Mouse (Mus musculus) embryonic facial prominence, embryonic 12.5 days (tissue): ENCODE results near the gene Tmem37. TPM values are rescaled to one million over a fixed set of nuclear protein-coding genes. Genes with fewer than 3 reads are reported as not detected.
A peak's percentile ranks its signal among the peaks of the same experiment; 100 is the strongest.

Experiments used
- ATAC-seq: fragments of 200-750 bp; cut with Nextera tagmentation; 2 replicates; pipeline ENCODE4 v1.8.0; 2017; ENCODE audit not compliant: insufficient number of reproducible peaks, insufficient read depth, low FRiP score, low TSS enrichment
- H3K27ac ChIP-seq: fragments of 300-500 bp; sonication (generic); 2 replicates; pipeline ENCODE4 v1.5.1; 2016; ENCODE audit warnings: mild to moderate bottlenecking
- H3K27me3 ChIP-seq: fragments of 300-500 bp; sonication (generic); 2 replicates; pipeline ENCODE4 v1.6.1; 2016; ENCODE audit warnings: mild to moderate bottlenecking, moderate library complexity
- H3K36me3 ChIP-seq: fragments of 300-500 bp; sonication (generic); 2 replicates; pipeline ENCODE4 v1.6.1; 2016; ENCODE audit warnings: mild to moderate bottlenecking
- H3K4me1 ChIP-seq: fragments of 300-500 bp; sonication (generic); 2 replicates; pipeline ENCODE4 v1.6.1; 2016
- H3K4me2 ChIP-seq: fragments of 300-500 bp; sonication (generic); replicated peaks from 2 replicates; pipeline ENCODE4 v1.6.1; 2016; ENCODE audit warnings: mild to moderate bottlenecking, moderate library complexity
- H3K4me3 ChIP-seq: fragments of 300-500 bp; sonication (generic); 2 replicates; pipeline ENCODE4 v1.5.1; 2016; ENCODE audit warnings: mild to moderate bottlenecking
- H3K9ac ChIP-seq: fragments of 300-500 bp; sonication (generic); 2 replicates; pipeline ENCODE4 v1.6.1; 2016; ENCODE audit warnings: mild to moderate bottlenecking, moderate library complexity
- H3K9me3 ChIP-seq: fragments of 300-500 bp; sonication (generic); 2 replicates; pipeline ENCODE4 v1.6.1; 2016; ENCODE audit warnings: mild to moderate bottlenecking, moderate library complexity
- WGBS: fragments of 180-500 bp; shearing (Covaris S2); methylation state at CpG from one replicate; pipeline ENCODE4 v1.1.7; 2016; 5-methylcytosine and 5-hydroxymethylcytosine counted together
- polyA plus RNA-seq: library from polyadenylated mRNA; unstranded; fragments of >200 nt; fragmentation: Nextera tagmentation; extraction: Ambion mirVana; gene quantifications from 2 replicates; pipeline ENCODE4 v1.2.1, GENCODE M21; 2016

Gene Tmem37
- polyA plus RNA-seq, 1 experiment from 2014 or later = 6.9 TPM

DNA sequence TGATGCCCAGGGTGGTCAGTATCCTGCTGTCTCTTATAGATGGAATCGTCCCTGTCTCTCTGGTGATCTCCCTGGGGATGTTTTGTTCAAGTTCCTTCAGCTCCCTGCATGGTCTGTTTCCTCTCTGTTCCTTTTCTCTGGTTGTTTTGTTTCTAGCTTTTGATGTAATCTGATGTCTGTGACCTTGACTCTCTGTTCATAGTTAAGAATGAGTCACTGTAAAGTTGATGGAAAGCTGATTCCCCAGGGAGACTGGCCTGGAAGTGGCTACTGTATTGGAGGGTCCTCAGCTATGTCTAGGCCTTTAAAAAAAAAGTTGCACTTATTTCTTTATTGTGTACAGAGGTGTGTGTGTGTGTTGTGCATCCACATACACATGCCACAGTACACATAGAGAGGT, 22.8 kb downstream of the Tmem37 start:
- H3K9ac ChIP-seq = no peak overlapping the region
- no peak overlapping the region for H3K27ac ChIP-seq
- H3K27me3 ChIP-seq = no peaks in the 10 kb centered on the region
- no peaks in the 10 kb centered on the region for H3K4me1 ChIP-seq
- no peaks in the 10 kb centered on the region for H3K9me3 ChIP-seq
- ATAC-seq = no peak
- no peaks in the 10 kb centered on the region for H3K36me3 ChIP-seq
- no peak overlapping the region for H3K4me2 ChIP-seq
- 20% methylated on average over 1 of the region's 1 CpGs for WGBS
- H3K4me3 ChIP-seq = no peak overlapping the region

GRCm38 (mm10) chr1:120047325-120047724, 26.5 kb downstream of the Tmem37 start:
- H3K4me1 ChIP-seq = no peaks in the 10 kb centered on the region
- no peak overlapping the region for H3K9ac ChIP-seq
- H3K4me3 ChIP-seq = no peak overlapping the region
- no peak for ATAC-seq
- no peaks in the 10 kb centered on the region for H3K9me3 ChIP-seq
- no peak overlapping the region for H3K4me2 ChIP-seq
- H3K27ac ChIP-seq = no peak overlapping the region
- H3K27me3 ChIP-seq = no peaks in the 10 kb centered on the region
- H3K36me3 ChIP-seq = no peaks in the 10 kb centered on the region

GRCm38 (mm10) chr1:120044584-120044983, 29.3 kb downstream of the Tmem37 start:
- Histone ChIP-seq H3K4me3 (no peak overlapping the region), H3K36me3 (no peaks in the 10 kb centered on the region), H3K27ac (no peak overlapping the region), H3K4me1 (no peaks in the 10 kb centered on the region), H3K9me3 (no peaks in the 10 kb centered on the region), H3K9ac (no peak overlapping the region), H3K4me2 (no peak overlapping the region), H3K27me3 (no peaks in the 10 kb centered on the region)
- ATAC-seq = no peak
- WGBS = 84% methylated on average over 16 of the region's 16 CpGs

DNA sequence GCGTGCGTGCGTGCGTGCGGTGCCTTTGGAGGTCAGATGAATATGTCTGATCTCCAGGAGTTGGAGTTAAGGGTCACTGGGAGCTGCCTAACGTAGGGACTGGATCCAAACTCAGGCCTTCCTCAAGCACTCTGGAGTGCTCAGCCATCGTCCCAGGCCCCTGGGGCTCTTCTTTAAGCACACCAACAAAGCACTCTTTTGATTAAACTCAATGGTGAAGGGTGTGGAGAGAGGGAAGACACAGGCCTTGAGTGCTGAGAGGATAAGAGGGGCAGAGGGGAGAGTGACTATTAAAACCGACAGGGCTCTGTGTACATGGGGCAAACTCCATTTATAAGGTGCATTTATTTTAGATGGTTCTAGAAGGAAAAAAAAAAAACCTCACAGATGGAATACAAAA, 31.5 kb downstream of the Tmem37 start:
- no peak overlapping the region for H3K9ac ChIP-seq
- no peak for ATAC-seq
- no peaks in the 10 kb centered on the region for H3K36me3 ChIP-seq
- no peak overlapping the region for H3K4me3 ChIP-seq
- H3K4me2 ChIP-seq = no peak overlapping the region
- H3K27ac ChIP-seq = no peak overlapping the region
- H3K9me3 ChIP-seq = no peaks in the 10 kb centered on the region
- no peaks in the 10 kb centered on the region for H3K4me1 ChIP-seq
- 63% methylated on average over 8 of the region's 8 CpGs for WGBS
- no peaks in the 10 kb centered on the region for H3K27me3 ChIP-seq

DNA sequence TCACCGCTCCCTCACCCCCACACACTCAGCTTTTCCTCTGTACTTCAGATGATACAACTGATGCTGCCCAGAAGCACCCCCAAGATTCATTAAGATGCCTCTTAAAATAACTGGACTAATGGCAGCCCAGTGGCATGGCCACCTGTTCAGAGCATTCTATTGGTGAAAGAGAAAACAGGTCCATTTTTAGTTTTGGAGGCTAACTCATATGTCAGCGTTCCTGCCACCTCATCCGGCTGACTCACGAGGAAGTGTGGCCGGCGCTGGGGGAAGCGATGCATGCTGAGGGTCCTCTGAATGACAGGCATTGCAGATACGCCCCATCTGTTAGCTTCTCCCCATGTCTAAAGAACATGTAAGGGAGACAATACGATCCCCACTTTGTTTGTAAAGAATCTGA, 35.3 kb downstream of the Tmem37 start:
- no peak overlapping the region for H3K4me2 ChIP-seq
- no peak for ATAC-seq
- no peaks in the 10 kb centered on the region for H3K4me1 ChIP-seq
- H3K36me3 ChIP-seq = no peaks in the 10 kb centered on the region
- no peak overlapping the region for H3K27ac ChIP-seq
- H3K9me3 ChIP-seq = no peaks in the 10 kb centered on the region
- H3K9ac ChIP-seq = no peak overlapping the region
- 81% methylated on average over 9 of the region's 9 CpGs for WGBS
- H3K27me3 ChIP-seq = no peaks in the 10 kb centered on the region
- no peak overlapping the region for H3K4me3 ChIP-seq

- 65% methylated on average over 9 of the region's 9 CpGs for WGBS
These were observed 36.7 kb downstream of the Tmem37 start for GRCm38 (mm10) chr1:120037021-120037683.

DNA sequence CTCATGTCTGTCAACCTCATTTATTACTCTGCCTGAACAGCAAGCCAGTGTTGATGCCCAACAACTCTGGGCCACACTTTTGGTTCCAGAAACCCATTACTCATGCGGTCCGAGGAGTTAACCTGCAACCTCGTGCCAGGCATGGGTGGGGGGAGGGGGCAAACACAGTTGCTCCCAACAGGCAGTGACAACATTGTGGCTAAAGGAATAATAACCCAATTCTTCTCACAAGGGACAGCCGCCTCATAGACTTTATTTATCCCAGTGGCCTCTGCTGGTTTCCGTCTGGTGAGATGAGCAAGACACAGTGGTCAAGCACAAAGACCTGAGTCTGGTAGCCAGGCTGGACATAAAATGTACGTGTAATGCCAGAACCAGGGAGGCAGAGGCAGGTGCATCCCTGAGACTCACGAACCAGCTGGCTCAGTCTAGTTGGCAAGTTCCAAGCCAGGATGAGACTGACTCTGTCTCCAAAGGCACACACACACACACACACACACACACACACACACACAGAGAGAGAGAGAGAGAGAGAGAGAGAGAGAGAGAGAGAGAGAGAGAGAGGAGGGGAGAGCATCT, 38.3 kb downstream of the Tmem37 start:
- Histone ChIP-seq H3K4me3 (no peak overlapping the region), H3K9ac (no peak overlapping the region), H3K27me3 (no peaks in the 10 kb centered on the region), H3K27ac (no peak overlapping the region), H3K36me3 (no peaks in the 10 kb centered on the region), H3K9me3 (no peaks in the 10 kb centered on the region), H3K4me1 (no peaks in the 10 kb centered on the region), H3K4me2 (no peak overlapping the region)
- WGBS = 80% methylated on average over 7 of the region's 7 CpGs
- ATAC-seq = no peak

More at GRCm38 (mm10) chr1:120037021-120037683, 36.7 kb downstream of the Tmem37 start:
- no peaks in the 10 kb centered on the region for H3K27me3 ChIP-seq
- H3K9ac ChIP-seq = no peak overlapping the region
- no peaks in the 10 kb centered on the region for H3K36me3 ChIP-seq
- ATAC-seq = no peak
- H3K4me1 ChIP-seq = no peaks in the 10 kb centered on the region
- H3K9me3 ChIP-seq = no peaks in the 10 kb centered on the region
- no peak overlapping the region for H3K27ac ChIP-seq
- H3K4me2 ChIP-seq = no peak overlapping the region
- H3K4me3 ChIP-seq = no peak overlapping the region

DNA sequence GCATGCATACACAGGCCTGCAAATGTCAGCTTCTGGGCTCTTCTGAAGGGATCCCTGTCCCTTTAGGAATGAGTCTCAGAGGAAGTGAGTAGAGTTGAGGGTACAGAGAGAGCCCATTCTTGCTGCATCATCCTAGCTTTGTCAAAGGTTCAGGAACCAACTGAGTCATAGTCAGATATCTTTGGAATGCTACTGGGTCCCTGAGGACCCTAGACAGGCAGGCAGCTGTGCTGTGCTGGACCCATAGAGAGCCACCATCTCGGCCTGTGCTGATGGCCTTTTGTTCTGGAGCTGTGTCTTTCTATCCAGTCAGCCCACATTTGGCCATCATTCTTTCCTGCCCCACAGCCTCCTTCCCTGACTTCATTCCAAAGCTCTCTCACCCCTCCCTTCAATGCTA, 39.1 kb downstream of the Tmem37 start:
- 70% methylated on average over 1 of the region's 1 CpGs for WGBS

DNA sequence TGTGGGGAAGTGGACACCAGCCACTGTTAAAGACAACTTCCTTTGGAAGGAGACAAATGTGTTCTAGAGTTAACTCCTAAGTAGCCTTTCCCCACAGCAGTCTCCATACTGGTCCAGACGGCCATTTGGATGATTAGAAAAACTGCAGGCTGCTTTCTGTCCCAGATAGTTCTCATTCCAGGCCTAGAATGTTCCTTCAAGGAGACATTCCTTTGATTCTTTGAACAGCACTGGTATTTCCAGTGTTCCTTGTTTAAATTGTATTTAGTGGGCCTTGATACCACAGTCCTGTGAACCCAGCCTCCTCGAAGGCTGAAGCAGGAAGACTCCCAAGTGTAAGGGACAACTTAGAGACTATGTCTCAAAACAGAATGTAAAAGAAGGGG, 40.4 kb downstream of the Tmem37 start:
- ATAC-seq = no peak
- no peaks in the 10 kb centered on the region for H3K36me3 ChIP-seq
- no peak overlapping the region for H3K27ac ChIP-seq
- no peaks in the 10 kb centered on the region for H3K27me3 ChIP-seq
- no peak overlapping the region for H3K4me2 ChIP-seq
- H3K4me1 ChIP-seq = no peaks in the 10 kb centered on the region
- H3K4me3 ChIP-seq = no peak overlapping the region
- no peak overlapping the region for H3K9ac ChIP-seq
- H3K9me3 ChIP-seq = no peaks in the 10 kb centered on the region
- 81% methylated on average over 2 of the region's 2 CpGs for WGBS

More for the DNA sequence above, 39.1 kb downstream of the Tmem37 start:
- H3K36me3 ChIP-seq = no peaks in the 10 kb centered on the region
- no peak overlapping the region for H3K4me3 ChIP-seq
- no peak overlapping the region for H3K4me2 ChIP-seq
- no peak overlapping the region for H3K27ac ChIP-seq
- no peaks in the 10 kb centered on the region for H3K4me1 ChIP-seq
- no peaks in the 10 kb centered on the region for H3K27me3 ChIP-seq
- H3K9ac ChIP-seq = no peak overlapping the region
- no peak for ATAC-seq
- no peaks in the 10 kb centered on the region for H3K9me3 ChIP-seq

DNA sequence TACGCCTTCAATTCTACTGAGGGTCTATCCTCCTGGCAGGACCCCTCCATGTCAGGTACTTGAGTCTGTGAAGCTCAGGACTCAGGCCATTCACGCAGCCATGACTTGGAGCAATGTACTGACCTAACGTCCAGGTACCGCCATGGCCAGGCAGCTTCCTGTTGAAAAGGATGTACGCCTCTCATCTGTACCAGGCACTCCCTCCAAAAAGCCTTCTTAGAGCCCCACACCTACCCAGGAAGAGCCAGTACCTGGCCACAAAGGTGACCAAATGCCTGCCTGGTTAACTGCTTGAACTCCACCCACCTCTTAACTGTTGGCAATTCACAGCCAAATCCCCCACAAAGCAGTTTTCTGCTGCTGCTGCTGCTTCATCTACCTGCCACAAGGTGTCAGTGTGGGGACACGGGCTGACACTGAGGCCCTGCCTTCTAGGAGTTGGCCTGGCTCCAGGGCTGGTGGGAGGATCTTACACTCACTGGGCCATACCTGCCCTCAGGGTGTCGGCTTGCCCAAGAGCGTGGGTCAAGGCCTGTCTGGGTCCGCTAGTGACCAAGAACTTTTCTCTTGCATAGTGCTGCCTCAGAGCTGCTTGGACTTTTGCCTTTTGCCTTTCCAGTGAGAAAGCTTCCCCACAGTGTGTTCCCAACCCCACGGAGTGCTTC, 40.9 kb downstream of the Tmem37 start:
- Histone ChIP-seq H3K9me3 (no peaks in the 10 kb centered on the region), H3K4me2 (no peak overlapping the region), H3K36me3 (no peaks in the 10 kb centered on the region), H3K4me3 (no peak overlapping the region), H3K4me1 (no peaks in the 10 kb centered on the region), H3K9ac (no peak overlapping the region), H3K27me3 (no peaks in the 10 kb centered on the region), H3K27ac (no peak overlapping the region)
- 42% methylated on average over 10 of the region's 10 CpGs for WGBS
- ATAC-seq = 0 out of 2 replicates have a peak, but pooled peaks have one; percentile 65

GRCm38 (mm10) chr1:120030474-120030873, 43.4 kb downstream of the Tmem37 start:
- no peak overlapping the region for H3K9ac ChIP-seq
- H3K9me3 ChIP-seq = no peaks in the 10 kb centered on the region
- no peak overlapping the region for H3K4me2 ChIP-seq
- 77% methylated on average over 3 of the region's 3 CpGs for WGBS
- no peaks in the 10 kb centered on the region for H3K27me3 ChIP-seq
- H3K27ac ChIP-seq = no peak overlapping the region
- no peak overlapping the region for H3K4me3 ChIP-seq
- no peak for ATAC-seq
- no peaks in the 10 kb centered on the region for H3K36me3 ChIP-seq
- H3K4me1 ChIP-seq = no peaks in the 10 kb centered on the region

GRCm38 (mm10) chr1:120027693-120028092, 46.2 kb downstream of the Tmem37 start:
- no peaks in the 10 kb centered on the region for H3K27me3 ChIP-seq
- H3K27ac ChIP-seq = no peak overlapping the region
- WGBS = 76% methylated on average over 4 of the region's 4 CpGs
- H3K36me3 ChIP-seq = no peaks in the 10 kb centered on the region
- H3K4me1 ChIP-seq = no peaks in the 10 kb centered on the region; the same call in 1 of the 2 replicates
- no peak overlapping the region for H3K9ac ChIP-seq
- H3K9me3 ChIP-seq = no peaks in the 10 kb centered on the region
- ATAC-seq = no peak
- no peak overlapping the region for H3K4me3 ChIP-seq
- no peak overlapping the region for H3K4me2 ChIP-seq
